Mouse (Mus musculus) hindbrain, embryonic 16.5 days (tissue): ENCODE data around the gene Dph5. TPM values are rescaled to one million over a fixed set of nuclear protein-coding genes. Genes with fewer than 3 reads are reported as not detected.
"Not testable (repeated sequence)": the region's sequence is repeated elsewhere in the genome, so short reads cannot be mapped to it uniquely, and the experiment has no call there.

Source experiments
- ATAC-seq: fragments of 200-750 bp; cut with Nextera tagmentation; 2 replicates; pipeline ENCODE4 v1.8.0; 2017; ENCODE audit warnings: moderate TSS enrichment, moderate library complexity
- H3K27ac ChIP-seq: fragments of 300-500 bp; sonication (generic); 2 replicates; pipeline ENCODE4 v1.5.1; 2014; ENCODE audit warnings: low read depth, mild to moderate bottlenecking, control low read depth, low read length, moderate library complexity
- H3K27me3 ChIP-seq: fragments of 300-500 bp; sonication (generic); replicated peaks from 2 replicates; pipeline ENCODE4 v1.6.1; 2014; ENCODE audit warnings: low read length; ENCODE audit not compliant: control insufficient read depth, insufficient read depth
- H3K36me3 ChIP-seq: fragments of 300-500 bp; sonication (generic); 2 replicates; pipeline ENCODE4 v1.6.1; 2014; ENCODE audit warnings: mild to moderate bottlenecking, low read length, moderate library complexity, mixed read lengths; ENCODE audit not compliant: control insufficient read depth, insufficient read depth
- H3K4me1 ChIP-seq: fragments of 300-500 bp; sonication (generic); 2 replicates; pipeline ENCODE4 v1.6.1; 2014; ENCODE audit warnings: low read depth, low read length; ENCODE audit not compliant: control insufficient read depth, insufficient read depth
- H3K4me2 ChIP-seq: fragments of 300-500 bp; sonication (generic); 2 replicates; pipeline ENCODE4 v1.6.1; 2014; ENCODE audit warnings: mild to moderate bottlenecking, low read length, control low read depth, moderate library complexity
- H3K4me3 ChIP-seq: fragments of 300-500 bp; sonication (generic); 2 replicates; pipeline ENCODE4 v1.5.1; 2014; ENCODE audit warnings: mild to moderate bottlenecking, low read length, control low read depth, moderate library complexity
- H3K9ac ChIP-seq: fragments of 300-500 bp; sonication (generic); 2 replicates; pipeline ENCODE4 v1.6.1; 2014; ENCODE audit warnings: low read depth, mild to moderate bottlenecking, control low read depth, low read length, moderate library complexity
- H3K9me3 ChIP-seq: fragments of 300-500 bp; sonication (generic); 2 replicates; pipeline ENCODE4 v1.6.1; 2014; ENCODE audit warnings: mild to moderate bottlenecking, low read length, moderate library complexity; ENCODE audit not compliant: control insufficient read depth
- WGBS: fragments of 180-500 bp; shearing (Covaris S2); extraction: QIAGEN DNeasy Blood & Tissue Kit; methylation state at CpG from one replicate; pipeline ENCODE4 v1.1.7; 2014; 5-methylcytosine and 5-hydroxymethylcytosine counted together
- polyA plus RNA-seq: library from polyadenylated mRNA; unstranded; fragments of >200 nt; fragmentation: Nextera tagmentation; extraction: Ambion mirVana; gene quantifications from 2 replicates; pipeline ENCODE4 v1.2.1, GENCODE M21; 2015

Gene Dph5
- polyA plus RNA-seq, 1 experiment from 2014 or later: 26.9 TPM

GRCm38 (mm10) chr3:115855576-115855975 lies 32.1 kb upstream of the Dph5 start:
- H3K9ac ChIP-seq: no peak overlapping the region
- no peak overlapping the region for H3K27ac ChIP-seq
- H3K4me2 ChIP-seq: no peak overlapping the region
- H3K4me1 ChIP-seq: peaks cover 3% of the 10 kb centered on the region
- H3K4me3 ChIP-seq: no peak overlapping the region
- no peaks in the 10 kb centered on the region for H3K36me3 ChIP-seq
- no peak for ATAC-seq
- WGBS: 50% methylated on average over 10 of the region's 10 CpGs
- H3K27me3 ChIP-seq: no peaks in the 10 kb centered on the region
- H3K9me3 ChIP-seq: no peaks in the 10 kb centered on the region

DNA sequence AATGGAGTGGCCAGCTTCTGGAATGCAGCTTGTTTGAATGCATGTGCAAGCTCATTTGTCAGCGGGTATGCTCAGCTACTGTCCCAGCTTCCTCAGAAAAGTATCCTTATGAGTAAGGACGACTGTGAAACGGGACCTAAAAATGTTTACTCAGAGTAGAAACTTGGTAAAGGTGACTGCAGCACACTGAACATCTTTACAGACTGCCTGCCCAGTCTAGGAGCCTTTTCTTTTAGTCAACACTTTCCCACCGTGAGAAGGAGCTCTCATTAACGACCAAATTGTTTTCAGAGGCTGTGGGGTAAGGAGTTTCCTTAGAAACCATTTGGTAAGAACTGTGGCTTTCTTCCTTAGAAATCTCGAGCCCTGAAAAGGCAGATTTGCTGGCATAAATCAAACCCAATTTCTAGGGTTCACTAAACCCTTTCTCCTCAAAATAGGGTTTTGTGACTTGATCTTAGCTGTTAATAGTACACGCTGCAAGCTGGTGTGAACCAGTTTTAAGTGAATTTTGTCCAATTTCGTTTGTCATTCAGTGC lies 31.1 kb upstream of the Dph5 start:
- peak; percentile 91 for ATAC-seq
- no peaks in the 10 kb centered on the region for H3K27me3 ChIP-seq
- H3K9ac ChIP-seq: no peak overlapping the region
- peak overlapping the region; percentile 25; the same call in 1 of the 2 replicates for H3K4me2 ChIP-seq
- peak overlapping the region; percentile 59 for H3K27ac ChIP-seq
- H3K4me3 ChIP-seq: no peak overlapping the region
- H3K36me3 ChIP-seq: no peaks in the 10 kb centered on the region
- H3K9me3 ChIP-seq: no peaks in the 10 kb centered on the region
- WGBS: 14% methylated on average over 8 of the region's 8 CpGs
- peaks cover 3% of the 10 kb centered on the region for H3K4me1 ChIP-seq

GRCm38 (mm10) chr3:115857436-115857835 lies 30.2 kb upstream of the Dph5 start:
- H3K4me3 ChIP-seq: no peak overlapping the region
- WGBS: 60% methylated on average over 10 of the region's 10 CpGs
- no peak for ATAC-seq
- no peaks in the 10 kb centered on the region for H3K27me3 ChIP-seq
- H3K4me1 ChIP-seq: peaks cover 3% of the 10 kb centered on the region
- H3K36me3 ChIP-seq: no peaks in the 10 kb centered on the region
- no peak overlapping the region for H3K9ac ChIP-seq
- 0 out of 2 replicates have a peak overlapping the region, but pooled peaks have one; percentile 17 for H3K27ac ChIP-seq
- no peak overlapping the region for H3K4me2 ChIP-seq
- no peaks in the 10 kb centered on the region for H3K9me3 ChIP-seq

DNA sequence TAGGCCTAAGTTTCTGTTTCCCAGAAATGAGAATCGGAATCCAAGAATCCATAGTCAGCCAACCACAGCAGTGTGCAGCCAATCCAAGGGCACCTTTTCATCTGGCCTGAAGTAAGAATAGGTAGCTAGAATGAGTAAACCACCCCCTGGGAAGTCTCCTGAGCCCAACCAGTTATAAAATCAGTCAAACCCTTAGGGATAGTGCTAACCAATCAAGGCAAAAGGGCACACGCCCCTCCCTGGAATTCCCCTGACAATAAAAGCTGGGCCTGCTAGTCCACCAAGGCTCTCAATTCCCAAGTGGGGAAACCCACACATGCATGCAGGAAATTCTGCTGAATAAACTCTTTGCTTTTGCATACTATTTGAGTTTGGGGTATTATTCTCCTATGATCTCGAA lies 28.8 kb upstream of the Dph5 start:
- Histone ChIP-seq H3K4me2 (no peak overlapping the region), H3K4me3 (no peak overlapping the region), H3K36me3 (no peaks in the 10 kb centered on the region), H3K9ac (no peak overlapping the region), H3K27me3 (no peaks in the 10 kb centered on the region), H3K9me3 (no peaks in the 10 kb centered on the region), H3K27ac (no peak overlapping the region), H3K4me1 (peaks cover 3% of the 10 kb centered on the region)
- 92% methylated on average over 3 of the region's 3 CpGs for WGBS
- no peak for ATAC-seq

DNA sequence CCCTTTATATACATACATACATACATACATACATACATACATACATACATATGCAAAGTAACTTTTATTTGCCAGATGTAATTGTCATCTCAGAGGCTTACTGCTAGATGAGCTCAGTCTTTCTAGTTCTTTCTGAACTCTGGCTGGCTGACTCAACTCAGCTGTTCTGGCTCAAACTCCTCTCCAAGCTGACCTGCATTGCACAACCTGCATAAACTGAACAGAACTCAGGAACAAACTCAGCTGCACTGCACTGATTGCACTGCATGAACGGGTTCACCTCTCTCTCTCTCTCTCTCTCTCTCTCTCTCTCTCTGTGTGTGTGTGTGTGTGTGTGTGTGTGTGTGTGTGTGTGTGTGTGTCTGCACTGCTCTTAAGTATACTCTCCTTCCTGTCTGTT lies 26.9 kb upstream of the Dph5 start:
- not testable (repeated sequence) for H3K4me1 ChIP-seq, H3K9ac ChIP-seq, H3K9me3 ChIP-seq, H3K36me3 ChIP-seq, ATAC-seq, H3K27me3 ChIP-seq, H3K27ac ChIP-seq, H3K4me2 ChIP-seq, H3K4me3 ChIP-seq
- WGBS: 94% methylated on average over 1 of the region's 1 CpGs

- 75% methylated on average over 4 of the region's 4 CpGs for WGBS
- Histone ChIP-seq H3K9me3 (no peaks in the 10 kb centered on the region), H3K27ac (no peak overlapping the region), H3K4me1 (no peaks in the 10 kb centered on the region), H3K4me3 (no peak overlapping the region), H3K9ac (no peak overlapping the region), H3K4me2 (no peak overlapping the region), H3K36me3 (no peaks in the 10 kb centered on the region), H3K27me3 (no peaks in the 10 kb centered on the region)
- ATAC-seq: no peak
Observed at GRCm38 (mm10) chr3:115863487-115863886, 24.1 kb upstream of the Dph5 start.

DNA sequence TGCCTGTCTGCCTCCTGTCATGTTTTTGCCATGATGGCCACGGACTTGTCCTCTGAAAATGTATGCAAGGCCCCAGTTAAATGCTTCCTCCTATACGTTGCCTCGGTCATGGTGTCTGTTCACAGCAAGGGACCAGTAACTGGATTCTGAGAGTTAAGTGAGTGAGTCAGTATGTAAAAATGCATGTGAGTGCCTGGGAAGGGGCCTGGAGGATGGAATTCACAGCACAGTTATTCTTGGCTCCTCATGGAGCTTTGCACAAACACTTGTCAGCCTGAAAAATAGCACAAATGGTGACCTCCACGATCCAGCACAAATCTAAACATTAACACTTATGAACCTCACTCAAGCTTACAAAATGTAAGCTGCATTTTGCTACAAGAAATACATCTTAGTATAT lies 20.5 kb upstream of the Dph5 start:
- no peak overlapping the region for H3K9ac ChIP-seq
- no peak overlapping the region for H3K4me2 ChIP-seq
- no peak overlapping the region for H3K4me3 ChIP-seq
- H3K27ac ChIP-seq: no peak overlapping the region
- H3K9me3 ChIP-seq: no peaks in the 10 kb centered on the region
- no peaks in the 10 kb centered on the region for H3K27me3 ChIP-seq
- no peak for ATAC-seq
- 74% methylated on average over 4 of the region's 4 CpGs for WGBS
- no peaks in the 10 kb centered on the region for H3K4me1 ChIP-seq
- no peaks in the 10 kb centered on the region for H3K36me3 ChIP-seq

GRCm38 (mm10) chr3:115867901-115868300 lies 19.7 kb upstream of the Dph5 start:
- 74% methylated on average over 1 of the region's 1 CpGs for WGBS
- Histone ChIP-seq H3K4me1 (no peaks in the 10 kb centered on the region), H3K4me2 (no peak overlapping the region), H3K27me3 (no peaks in the 10 kb centered on the region), H3K36me3 (no peaks in the 10 kb centered on the region), H3K9me3 (no peaks in the 10 kb centered on the region), H3K27ac (no peak overlapping the region), H3K4me3 (no peak overlapping the region), H3K9ac (no peak overlapping the region)
- ATAC-seq: no peak

- WGBS: 91% methylated on average over 2 of the region's 2 CpGs
- Histone ChIP-seq H3K27me3 (no peaks in the 10 kb centered on the region), H3K9me3 (no peaks in the 10 kb centered on the region), H3K27ac (no peak overlapping the region), H3K9ac (no peak overlapping the region), H3K4me1 (no peaks in the 10 kb centered on the region), H3K4me3 (no peak overlapping the region), H3K4me2 (no peak overlapping the region), H3K36me3 (no peaks in the 10 kb centered on the region)
- no peak for ATAC-seq
Observed at GRCm38 (mm10) chr3:115869360-115869759, 18.3 kb upstream of the Dph5 start.

DNA sequence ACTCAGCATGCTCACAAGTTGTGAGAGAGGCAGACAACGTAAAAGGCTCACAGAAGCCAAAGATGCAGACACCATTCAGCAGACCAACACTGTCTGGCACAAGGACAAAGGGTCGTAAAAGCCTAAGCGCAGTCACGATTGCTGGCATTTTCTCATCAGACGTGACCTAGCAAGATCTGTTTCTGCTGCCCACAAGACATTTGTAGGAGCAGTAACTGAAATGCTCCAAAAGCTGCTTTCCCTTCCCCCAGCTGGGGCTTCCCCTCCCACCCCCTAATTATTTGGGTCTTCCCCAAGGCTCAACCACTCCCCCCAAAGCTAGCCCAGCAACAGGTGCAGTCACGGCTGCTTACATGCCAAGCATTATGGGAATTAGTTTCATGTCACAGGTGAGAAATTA lies 12.1 kb upstream of the Dph5 start:
- Histone ChIP-seq H3K9ac (no peak overlapping the region), H3K27ac (no peak overlapping the region), H3K27me3 (no peaks in the 10 kb centered on the region), H3K4me3 (no peak overlapping the region), H3K36me3 (no peaks in the 10 kb centered on the region), H3K4me2 (no peak overlapping the region), H3K4me1 (no peaks in the 10 kb centered on the region), H3K9me3 (no peaks in the 10 kb centered on the region)
- ATAC-seq: no peak
- 61% methylated on average over 6 of the region's 6 CpGs for WGBS
